Mouse (Mus musculus): ENCODE measurements around the gene Btbd16. TPM values are rescaled to one million over a fixed set of nuclear protein-coding genes. Genes with fewer than 3 reads are reported as not detected.

Btbd16 gene
- polyA plus RNA-seq, 1 experiment from 2014 or later = not detected

- Histone ChIP-seq H3K79me2 (ENCODE audit: inconsistent target) (no peaks in the 10 kb centered on the region), H3K27ac (no peak overlapping the region), H3K4me3 (ENCODE audit: inconsistent target) (no peak overlapping the region), H3K36me3 (ENCODE audit: inconsistent target) (no peaks in the 10 kb centered on the region)
- 36% methylated on average over 17 of the region's 17 CpGs for WGBS (ENCODE audit: missing documents)
These were observed 73.4 kb downstream of the Btbd16 start for GRCm38 (mm10) chr7:130847164-130847718.

- Histone ChIP-seq H3K36me3 (ENCODE audit: inconsistent target) (no peaks in the 10 kb centered on the region), H3K79me2 (ENCODE audit: inconsistent target) (no peaks in the 10 kb centered on the region), H3K4me3 (ENCODE audit: inconsistent target) (no peak overlapping the region), H3K27ac (no peak overlapping the region)
- WGBS (ENCODE audit: missing documents) = 91% methylated on average over 3 of the region's 4 CpGs
These were observed 80.9 kb downstream of the Btbd16 start for GRCm38 (mm10) chr7:130854684-130855292.

GRCm38 (mm10) chr7:130855681-130856080, 81.8 kb downstream of the Btbd16 start:
- no peak overlapping the region for H3K27ac ChIP-seq
- H3K36me3 ChIP-seq (ENCODE audit: inconsistent target) = no peaks in the 10 kb centered on the region
- 90% methylated on average over 3 of the region's 3 CpGs for WGBS (ENCODE audit: missing documents)
- no peak overlapping the region for H3K4me3 ChIP-seq (ENCODE audit: inconsistent target)
- no peaks in the 10 kb centered on the region for H3K79me2 ChIP-seq (ENCODE audit: inconsistent target)

- Histone ChIP-seq H3K79me2 (ENCODE audit: inconsistent target) (no peaks in the 10 kb centered on the region), H3K36me3 (ENCODE audit: inconsistent target) (no peaks in the 10 kb centered on the region), H3K27ac (no peak overlapping the region), H3K4me3 (ENCODE audit: inconsistent target) (no peak overlapping the region)
- 11% methylated on average over 6 of the region's 6 CpGs for WGBS (ENCODE audit: missing documents)
These were observed 84.1 kb downstream of the Btbd16 start for GRCm38 (mm10) chr7:130857973-130858372.

GRCm38 (mm10) chr7:130859926-130860325, 86.1 kb downstream of the Btbd16 start:
- Histone ChIP-seq H3K4me3 (ENCODE audit: inconsistent target) (no peak overlapping the region), H3K27ac (no peak overlapping the region), H3K36me3 (ENCODE audit: inconsistent target) (no peaks in the 10 kb centered on the region), H3K79me2 (ENCODE audit: inconsistent target) (no peaks in the 10 kb centered on the region)
- WGBS (ENCODE audit: missing documents) = 76% methylated on average over 5 of the region's 5 CpGs

- no peaks in the 10 kb centered on the region for H3K36me3 ChIP-seq (ENCODE audit: inconsistent target)
- no peak overlapping the region for H3K27ac ChIP-seq
- H3K79me2 ChIP-seq (ENCODE audit: inconsistent target) = no peaks in the 10 kb centered on the region
- 91% methylated on average over 7 of the region's 11 CpGs for WGBS (ENCODE audit: missing documents)
- no peak overlapping the region for H3K4me3 ChIP-seq (ENCODE audit: inconsistent target)
These were observed 86.9 kb downstream of the Btbd16 start for GRCm38 (mm10) chr7:130860721-130861142.

GRCm38 (mm10) chr7:130862501-130862900, 88.6 kb downstream of the Btbd16 start:
- H3K36me3 ChIP-seq (ENCODE audit: inconsistent target) = no peaks in the 10 kb centered on the region
- no peak overlapping the region for H3K27ac ChIP-seq
- peaks cover 13% of the 10 kb centered on the region for H3K79me2 ChIP-seq (ENCODE audit: inconsistent target)
- WGBS (ENCODE audit: missing documents) = 73% methylated on average over 1 of the region's 1 CpGs
- no peak overlapping the region for H3K4me3 ChIP-seq (ENCODE audit: inconsistent target)

GRCm38 (mm10) chr7:130864711-130865110, 90.8 kb downstream of the Btbd16 start:
- H3K36me3 ChIP-seq (ENCODE audit: inconsistent target) = no peaks in the 10 kb centered on the region
- H3K27ac ChIP-seq = no peak overlapping the region
- H3K4me3 ChIP-seq (ENCODE audit: inconsistent target) = no peak overlapping the region
- 78% methylated on average over 7 of the region's 7 CpGs for WGBS (ENCODE audit: missing documents)
- peaks cover 35% of the 10 kb centered on the region for H3K79me2 ChIP-seq (ENCODE audit: inconsistent target)

- Histone ChIP-seq H3K79me2 (ENCODE audit: inconsistent target) (peaks cover 47% of the 10 kb centered on the region), H3K27ac (no peak within 1 kb of the TSS), H3K4me3 (ENCODE audit: inconsistent target) (peak within 1 kb of the TSS; percentile 74), H3K36me3 (ENCODE audit: inconsistent target) (no peaks in the 10 kb centered on the region)
- under 1% methylated on average over 99 of the region's 114 CpGs for WGBS (ENCODE audit: missing documents)
These were observed 92.0 kb downstream of the Btbd16 start, which contains the start of gene Plekha1 for GRCm38 (mm10) chr7:130865613-130866591. Gene Plekha1, plus strand, starts transcription at chr7:130865756.

- Histone ChIP-seq H3K36me3 (ENCODE audit: inconsistent target) (no peaks in the 10 kb centered on the region), H3K27ac (no peak overlapping the region), H3K79me2 (ENCODE audit: inconsistent target) (peaks cover 55% of the 10 kb centered on the region), H3K4me3 (ENCODE audit: inconsistent target) (peak overlapping the region; percentile 74)
- 27% methylated on average over 13 of the region's 13 CpGs for WGBS (ENCODE audit: missing documents)
These were observed 92.8 kb downstream of the Btbd16 start for GRCm38 (mm10) chr7:130866640-130867039.

GRCm38 (mm10) chr7:130867256-130867655, 93.4 kb downstream of the Btbd16 start:
- WGBS (ENCODE audit: missing documents) = 69% methylated on average over 3 of the region's 3 CpGs
- H3K27ac ChIP-seq = no peak overlapping the region
- peak overlapping the region; percentile 74; the same call in 1 of the 2 replicates for H3K4me3 ChIP-seq (ENCODE audit: inconsistent target)
- no peaks in the 10 kb centered on the region for H3K36me3 ChIP-seq (ENCODE audit: inconsistent target)
- H3K79me2 ChIP-seq (ENCODE audit: inconsistent target) = peaks cover 61% of the 10 kb centered on the region

Other genes starting within 250 kb of the Btbd16 start
- gene Nsmce4a, start 201.0 kb upstream of the Btbd16 start, polyA plus RNA-seq (2018) = 35.5 to 54.7 TPM (median 44.5 TPM) in 3 replicates
- gene Tacc2, start 196.6 kb upstream of the Btbd16 start, polyA plus RNA-seq (2018) = 3.0 to 6.8 TPM (median 3.3 TPM) in 3 replicates
- 25.9 to 52.3 TPM (median 40.6 TPM) in 3 replicates for gene Plekha1, start 91.7 kb downstream of the Btbd16 start, polyA plus RNA-seq (2018)
- 2.5 to 13.3 TPM (median 3.4 TPM) in 3 replicates for gene Htra1, start 162.0 kb downstream of the Btbd16 start, polyA plus RNA-seq (2018)